Mouse (Mus musculus) CH12.LX (cell line): Measurements from ENCODE around the gene Kif28.

ENCODE experiments used
- CTCF ChIP-seq, 2 experiments: IDR thresholded peaks in 1 of 2; conservative IDR thresholded peaks in 1 of 2; 2 replicates each; pipeline ENCODE4 v1.5.1; 2011 to 2012; ENCODE audit warnings: low read depth in 2 of 2, low read length in 2 of 2, improper control_type of control experiment in 1 of 2, inconsistent platforms in 1 of 2, mild to moderate bottlenecking in 1 of 2, moderate library complexity in 1 of 2
- E2F4 ChIP-seq: IDR thresholded peaks from 2 replicates; pipeline ENCODE4 v1.6.1; 2011; ENCODE audit warnings: low read depth, low read length, improper control_type of control experiment; ENCODE audit not compliant: insufficient replicate concordance
- MAX ChIP-seq: IDR thresholded peaks from 2 replicates; pipeline ENCODE4 v1.6.1; 2011; ENCODE audit warnings: low read length, improper control_type of control experiment
- MXI1 ChIP-seq: IDR thresholded peaks from 2 replicates; pipeline ENCODE4 v1.6.1; 2011; ENCODE audit warnings: mild to moderate bottlenecking, low read depth, low read length, improper control_type of control experiment
- NRF1 ChIP-seq: IDR thresholded peaks from 2 replicates; pipeline ENCODE4 v1.6.1; 2014; ENCODE audit warnings: low read depth, mild to moderate bottlenecking, inconsistent platforms, low read length, improper control_type of control experiment, moderate library complexity
- POLR2A ChIP-seq: IDR thresholded peaks from 2 replicates; pipeline ENCODE4 v1.6.1; 2011; ENCODE audit warnings: low read depth, mild to moderate bottlenecking, improper control_type of control experiment, low read length
- SMC3 ChIP-seq: IDR thresholded peaks from 2 replicates; pipeline ENCODE4 v1.6.1; 2011; ENCODE audit warnings: low read depth, low read length, improper control_type of control experiment
- TCF12 ChIP-seq: IDR thresholded peaks from 2 replicates; pipeline ENCODE4 v1.6.1; 2014; ENCODE audit warnings: low read depth, mild to moderate bottlenecking, inconsistent platforms, low read length, improper control_type of control experiment
- ZKSCAN1 ChIP-seq: IDR thresholded peaks from 2 replicates; pipeline ENCODE4 v1.6.1; 2012; ENCODE audit warnings: low read depth, inconsistent platforms, low read length, improper control_type of control experiment, borderline replicate concordance

DNA sequence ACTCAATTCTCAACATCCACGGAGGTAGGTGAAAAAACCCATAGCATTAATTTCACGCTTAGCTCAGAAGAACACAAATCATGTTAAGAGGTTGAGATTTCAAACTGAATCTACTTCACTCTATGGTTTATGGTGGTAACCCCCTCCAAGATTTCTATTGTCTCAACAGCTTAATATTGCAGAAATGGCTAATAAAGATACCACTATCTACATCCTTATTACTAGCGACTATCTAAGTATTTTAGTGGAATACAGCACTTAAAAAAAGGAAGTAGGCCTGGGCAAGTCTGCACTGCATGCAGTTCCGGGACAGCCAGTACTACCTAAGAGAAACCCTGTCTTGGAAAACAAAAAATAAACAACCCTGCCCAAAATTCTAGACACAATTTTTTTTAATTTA lies 15.5 kb upstream of the Kif28 start:
- TF ChIP-seq POLR2A (no peak), CTCF (conservative IDR thresholded peaks at IDR 0.05 in 1 of 2, IDR thresholded peaks at IDR 0.05 in 1 of 2; ENCODE audit: low read depth in 2 of 2, low read length in 2 of 2) (no peak), E2F4 (no peak), MXI1 (no peak), SMC3 (no peak), MAX (no peak), TCF12 (no peak), ZKSCAN1 (no peak), NRF1 (no peak)
